Mouse (Mus musculus): ENCODE measurements around the gene Abcb6. TPM values are rescaled to one million over a fixed set of nuclear protein-coding genes. Genes with fewer than 3 reads are reported as not detected.

Abcb6 gene
- total RNA-seq (2021) = 10 to 100 TPM; 24.9 to 33.9 TPM
- long read RNA-seq, experiment 1, transcript Abcb6-201 (19 exons, 2,966 nt) = major isoform, 31 of 39 reads
- long read RNA-seq, experiment 1, partial matches to known transcripts = 6 of 39 reads
- long read RNA-seq, experiment 1, other reads (novel, unspliced or antisense) = 2 of 39 reads
- long read RNA-seq, experiment 2, transcript Abcb6-201 (19 exons, 2,966 nt) = major isoform, 14 of 16 reads
- long read RNA-seq, experiment 2, partial matches to known transcripts = 1 of 16 reads
- long read RNA-seq, experiment 2, other reads (novel, unspliced or antisense) = 1 of 16 reads

DNA sequence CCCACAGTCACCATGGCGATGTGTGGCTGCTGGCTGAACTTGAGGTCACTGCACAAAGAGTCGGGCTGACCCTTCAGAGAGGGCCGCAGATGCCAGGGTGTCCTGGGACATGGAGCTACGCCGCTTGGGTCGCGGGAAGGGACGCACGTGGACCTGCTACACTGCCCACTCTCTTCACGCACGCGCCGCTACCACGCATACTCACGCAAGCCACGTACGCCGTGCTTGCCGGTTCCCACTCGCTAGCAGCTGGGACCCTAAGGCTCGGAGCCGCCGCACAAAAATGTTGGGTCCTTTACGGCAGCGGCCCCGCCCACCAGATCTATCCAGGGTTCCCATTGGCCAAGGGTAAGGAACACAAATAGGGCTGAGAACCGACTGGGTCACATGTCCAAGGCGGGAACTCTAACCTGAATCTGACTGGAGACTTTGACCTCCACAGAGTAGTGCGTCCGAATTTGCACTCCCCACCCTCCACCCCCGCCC lies at the start of gene Abcb6:
TSS of gene Abcb6 (minus strand) at position 288 of the 486 bp plus-strand sequence.
- DNase-seq = peak; percentile 90 to 93

DNA sequence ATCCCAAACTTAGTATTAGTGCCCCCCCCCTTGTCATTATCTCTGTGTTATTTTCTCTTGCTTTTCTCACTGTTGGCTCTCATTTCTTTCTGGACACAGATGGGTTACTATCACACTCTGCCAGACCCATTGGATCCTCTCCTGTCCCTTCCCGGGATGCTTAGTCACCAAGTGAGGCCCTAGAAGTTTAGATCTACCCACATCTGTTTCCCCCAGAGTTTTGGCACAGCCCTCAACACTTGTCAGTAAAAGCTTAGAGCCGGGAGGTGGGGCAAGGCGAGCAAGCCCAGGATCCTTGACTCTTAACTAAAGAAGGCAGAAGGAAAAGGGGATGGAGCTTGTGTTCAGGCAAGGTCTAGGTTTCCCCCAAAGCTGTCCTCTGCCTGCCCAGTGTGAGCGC lies 49.0 kb upstream of the Abcb6 start:
- DNase-seq = no peak

DNA sequence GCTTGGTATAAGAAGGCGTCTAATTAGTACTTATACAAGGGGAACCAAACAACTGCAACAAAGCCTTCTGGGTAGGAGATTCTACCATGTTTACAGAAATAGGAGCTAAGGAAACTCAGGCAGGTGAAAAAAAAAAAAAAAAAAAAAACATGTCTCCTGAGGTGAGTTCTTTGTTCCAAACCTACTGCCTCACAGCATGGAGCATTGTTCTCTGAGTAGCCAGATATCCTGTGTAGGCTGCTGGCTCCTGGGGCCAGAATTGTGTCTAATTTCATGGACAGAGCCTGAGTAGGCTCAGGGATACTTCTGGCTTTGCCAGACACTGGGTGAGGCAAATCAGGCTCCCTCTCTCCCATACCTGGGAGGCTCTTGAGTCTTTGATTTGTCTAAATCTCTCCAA lies 47.5 kb upstream of the Abcb6 start:
- DNase-seq = no peak

DNA sequence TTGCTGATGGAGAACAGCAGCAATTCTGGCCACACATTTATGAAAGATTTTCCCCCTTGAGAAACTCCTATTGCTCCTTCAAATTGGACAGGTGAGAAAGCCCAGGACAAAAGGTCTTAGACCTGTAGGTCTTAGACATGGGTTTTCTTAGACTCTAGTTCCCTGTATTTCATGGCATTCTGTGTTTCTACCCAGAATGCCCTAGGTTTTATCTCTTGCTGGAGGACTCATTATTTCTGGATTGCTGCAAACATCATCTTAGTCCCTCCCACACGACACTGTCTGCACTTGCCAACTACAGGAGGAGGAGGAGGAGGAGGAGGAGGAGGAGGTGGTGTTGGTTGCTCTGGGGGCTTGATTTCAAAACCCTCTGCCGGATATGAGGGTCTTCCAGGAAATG lies 45.9 kb upstream of the Abcb6 start:
- no peak for DNase-seq

DNA sequence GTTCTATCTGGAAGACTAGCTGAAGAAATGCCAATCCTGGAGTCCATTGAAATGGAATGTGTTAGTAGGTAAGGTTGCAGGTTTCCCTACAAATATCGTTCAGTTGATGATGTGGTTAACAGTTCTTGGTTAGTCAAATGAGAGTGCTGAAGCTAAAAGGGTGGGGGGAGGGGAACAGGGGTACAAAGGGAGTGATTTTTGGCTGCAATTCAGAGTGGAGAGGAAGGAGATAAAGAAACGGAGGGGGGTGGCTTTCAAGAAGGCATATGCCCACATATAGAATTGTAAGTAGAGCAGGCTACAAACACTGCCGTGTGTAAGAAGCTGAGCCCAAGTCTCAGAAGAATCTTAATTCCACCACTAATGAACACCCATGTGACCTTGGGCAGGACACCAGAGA lies 45.3 kb upstream of the Abcb6 start:
- DNase-seq = no peak

DNA sequence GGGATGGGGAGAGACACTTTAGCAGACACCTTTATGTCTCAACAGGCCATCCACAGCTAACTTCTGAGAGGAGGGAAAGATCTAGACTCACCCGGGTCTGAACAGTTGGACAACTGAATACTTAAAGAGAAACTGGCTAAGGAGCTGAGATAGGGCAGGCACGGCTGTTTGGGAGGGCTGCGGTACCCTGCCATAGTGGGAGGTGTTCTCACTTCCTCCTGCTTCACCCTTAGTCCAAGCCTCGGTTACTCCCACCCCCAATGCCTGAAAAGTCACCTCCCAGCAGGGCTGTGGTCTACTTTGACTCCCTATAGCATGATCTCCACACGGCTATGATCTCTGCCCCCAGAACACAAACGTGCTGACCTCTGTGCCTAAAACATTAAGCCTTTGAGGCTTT lies 43.3 kb upstream of the Abcb6 start:
- no peak for DNase-seq

DNA sequence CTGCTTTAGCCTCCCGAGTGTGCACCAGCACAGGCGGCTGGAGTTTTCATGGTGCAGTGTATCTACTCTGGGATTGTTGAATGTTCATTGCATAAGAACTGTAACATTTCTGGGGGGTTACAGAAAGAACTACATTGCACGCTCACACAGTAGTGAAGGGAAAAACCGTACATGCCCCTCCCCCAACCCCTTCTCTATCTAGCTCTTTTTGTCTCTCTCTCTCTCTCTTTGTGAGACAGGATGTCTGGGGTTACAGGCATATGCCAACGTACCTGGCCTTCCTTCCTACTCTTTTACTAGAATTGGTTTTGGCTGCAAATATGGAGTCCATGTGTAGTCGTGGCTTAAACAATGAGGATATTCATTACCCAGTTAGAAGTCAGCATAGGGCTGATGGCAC lies 42.7 kb upstream of the Abcb6 start:
- no peak for DNase-seq

DNA sequence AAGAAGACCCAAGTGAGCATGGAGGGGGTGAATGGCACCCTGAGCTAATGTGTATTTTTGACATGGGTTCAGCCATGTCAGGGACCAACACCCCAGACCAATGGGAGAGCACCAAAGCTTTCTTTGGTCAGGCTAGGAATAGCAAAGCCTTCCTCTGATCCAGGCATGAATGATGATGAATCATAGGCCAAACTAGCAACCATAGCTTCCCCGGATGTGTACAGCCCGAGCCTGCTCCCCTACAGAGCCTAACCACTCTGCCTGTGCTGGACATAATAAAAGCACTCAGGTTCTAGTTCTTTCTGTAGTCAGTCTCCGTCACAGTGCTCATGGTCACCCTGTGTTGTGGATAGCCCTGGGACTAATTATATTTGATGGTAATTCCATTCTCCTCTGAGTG lies 41.3 kb upstream of the Abcb6 start:
- no peak for DNase-seq

DNA sequence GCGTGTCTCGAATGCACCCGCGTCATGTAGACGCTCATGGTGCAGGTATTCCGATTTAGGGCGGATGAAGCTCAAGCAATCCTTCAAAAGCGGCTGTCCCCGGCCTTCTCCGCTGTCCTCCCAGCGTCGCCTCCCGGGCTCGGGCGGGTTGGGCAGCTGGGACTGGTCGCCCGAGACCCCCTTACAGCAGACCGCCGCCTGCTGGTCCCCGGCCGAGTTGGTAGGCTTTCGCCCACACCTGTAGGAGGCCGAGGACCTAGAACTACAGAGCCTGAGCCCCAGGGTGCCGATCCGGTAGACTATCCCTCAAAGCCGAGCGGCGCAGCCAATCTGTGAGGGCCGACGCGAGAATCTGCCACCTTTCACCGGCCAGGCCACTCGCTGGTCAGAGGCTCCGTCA lies 39.3 kb upstream of the Abcb6 start, which contains the start of gene Tuba4a:
TSS of gene Tuba4a (minus strand) at position 335 of the 400 bp plus-strand sequence.
- peak; percentile 18 to 46 for DNase-seq

DNA sequence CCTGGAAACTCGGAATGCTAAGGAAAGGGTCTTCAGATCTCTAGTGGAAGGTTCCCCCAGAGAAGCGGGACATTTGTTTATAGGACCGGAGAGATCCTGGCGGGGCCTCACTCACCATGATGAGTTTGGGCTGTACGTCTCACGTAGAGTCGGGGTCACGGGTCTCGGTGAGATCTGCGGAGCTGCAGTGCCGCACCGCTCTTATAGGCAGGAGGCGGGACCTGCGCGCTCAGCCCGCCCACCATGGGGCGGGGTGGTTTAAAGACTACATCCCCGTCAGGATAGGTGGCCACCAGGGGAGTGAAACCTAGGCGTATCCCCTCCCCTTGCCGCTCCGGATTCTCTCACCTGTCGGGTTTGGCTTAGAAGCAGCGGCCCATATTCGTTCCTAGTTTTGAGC lies 38.9 kb upstream of the Abcb6 start:
- peak; percentile 89 to 93 for DNase-seq

DNA sequence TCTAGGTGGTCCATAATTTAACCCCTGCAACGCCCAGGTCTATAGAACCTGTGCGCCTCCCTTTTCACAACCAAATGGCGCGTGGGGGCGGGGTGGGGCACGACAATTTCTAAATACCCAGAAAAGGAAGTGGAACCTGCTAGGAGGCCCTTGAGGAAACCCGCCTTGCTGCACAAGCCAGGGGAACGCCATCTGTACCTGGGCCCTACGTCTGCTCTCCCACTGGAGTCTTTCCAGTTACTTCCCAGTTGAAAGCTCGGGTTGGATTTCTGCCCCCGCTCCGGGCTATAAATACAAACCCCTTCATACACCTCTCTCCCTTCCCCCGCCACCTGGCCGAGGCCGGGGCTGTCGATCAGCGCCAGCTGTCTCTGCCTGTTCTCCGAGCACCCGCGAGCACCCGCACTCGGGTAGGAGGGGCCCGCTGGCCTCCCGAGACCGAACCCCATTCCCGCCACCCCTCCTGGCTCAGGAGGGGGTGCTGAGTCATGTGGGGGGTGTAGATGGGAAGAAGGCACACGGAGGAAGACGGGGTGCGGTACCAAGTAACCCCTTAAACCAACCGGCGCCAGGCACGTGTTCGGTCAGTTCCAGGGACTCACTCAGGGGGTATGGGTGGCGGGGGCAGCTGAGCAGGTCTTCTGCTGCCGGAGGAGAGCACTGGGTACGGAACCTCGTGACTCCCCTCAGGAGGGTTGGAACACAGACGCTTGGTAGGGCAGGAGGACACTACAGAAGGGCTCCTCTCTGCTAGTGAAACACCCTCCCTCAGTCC lies 38.2 kb upstream of the Abcb6 start:
- DNase-seq = peak; percentile 42 to 70

DNA sequence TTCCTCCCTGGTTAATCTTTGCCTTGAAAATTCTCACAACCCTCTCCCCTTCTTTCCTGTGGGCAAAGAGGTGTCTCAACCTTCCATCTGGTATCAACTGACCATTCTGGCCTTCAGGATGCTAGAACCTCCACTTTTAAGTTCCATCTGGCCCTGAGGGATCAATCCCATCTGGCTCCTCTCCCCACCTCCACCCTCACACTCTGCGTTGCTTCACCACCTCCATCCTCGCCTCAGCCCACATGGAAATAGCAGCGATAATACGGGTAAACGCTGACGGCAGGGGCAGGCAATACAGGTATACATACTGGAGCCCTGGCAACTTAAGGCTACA lies 37.7 kb upstream of the Abcb6 start:
- no peak for DNase-seq

DNA sequence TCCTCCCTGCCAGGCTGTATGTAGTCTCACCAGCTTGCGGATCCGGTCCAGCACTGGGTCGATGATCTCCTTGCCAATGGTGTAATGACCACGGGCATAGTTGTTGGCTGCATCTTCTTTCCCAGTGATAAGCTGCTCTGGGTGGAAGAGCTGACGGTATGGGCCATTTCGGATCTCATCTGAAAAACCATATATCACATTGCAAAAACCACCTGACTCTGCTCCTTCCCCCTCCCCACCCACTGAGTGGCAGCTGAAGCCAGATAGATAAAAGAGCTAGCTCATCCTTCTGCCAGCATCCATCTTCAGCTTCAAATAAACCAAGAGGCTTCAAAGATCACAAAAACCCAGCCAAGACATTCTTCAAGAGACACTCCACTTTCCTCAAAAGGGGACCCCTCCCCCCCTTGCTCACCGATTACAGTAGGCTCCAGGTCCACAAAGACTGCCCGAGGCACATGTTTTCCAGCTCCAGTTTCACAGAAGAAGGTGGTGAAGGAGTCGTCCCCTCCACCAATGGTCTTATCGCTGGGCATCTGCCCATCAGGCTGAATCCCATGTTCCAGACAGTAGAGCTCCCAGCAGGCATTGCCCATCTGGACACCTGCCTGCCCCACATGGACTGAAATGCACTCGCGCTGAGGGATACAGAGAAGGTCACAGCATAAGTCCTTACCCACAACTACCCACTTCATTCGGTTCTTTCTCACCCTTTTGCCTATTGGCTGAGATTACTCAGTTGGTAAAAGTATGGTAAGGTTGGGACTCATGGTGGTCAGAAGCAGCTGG lies 36.8 kb upstream of the Abcb6 start:
- no peak for DNase-seq

DNA sequence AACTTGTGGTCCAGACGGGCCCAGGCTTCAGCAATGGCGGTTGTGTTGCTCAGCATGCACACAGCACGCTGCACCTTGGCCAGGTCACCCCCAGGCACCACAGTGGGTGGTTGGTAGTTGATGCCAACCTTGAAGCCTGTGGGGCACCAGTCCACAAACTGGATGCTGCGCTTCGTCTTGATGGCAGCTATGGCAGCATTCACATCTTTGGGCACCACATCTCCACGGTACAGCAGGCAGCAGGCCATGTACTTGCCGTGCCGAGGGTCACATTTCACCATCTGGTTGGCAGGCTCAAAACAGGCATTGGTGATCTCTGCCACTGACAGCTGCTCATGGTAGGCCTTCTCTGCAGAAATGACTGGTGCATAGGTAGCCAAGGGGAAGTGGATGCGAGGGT lies 35.6 kb upstream of the Abcb6 start:
- DNase-seq = peak in 1 of 2 experiments; percentile 15

DNA sequence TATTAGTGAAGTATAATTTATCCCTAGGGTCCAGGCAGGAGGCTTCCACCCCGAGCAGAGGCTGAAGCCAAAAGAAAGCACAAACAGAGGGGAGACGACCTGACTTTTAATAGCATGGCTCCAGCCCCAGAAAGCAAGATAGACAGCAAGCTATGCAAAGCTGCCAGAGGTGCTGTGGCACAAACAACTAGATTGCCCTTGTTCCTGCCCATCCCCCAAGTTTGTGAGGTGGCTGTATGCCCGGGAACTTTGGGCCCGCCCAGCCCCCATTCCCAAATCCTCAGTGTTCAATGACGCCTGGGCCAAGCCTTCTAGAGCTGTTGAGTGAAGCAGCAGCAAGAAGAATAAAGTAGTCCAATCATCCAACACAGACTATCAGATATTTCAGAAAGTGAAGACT lies 34.7 kb upstream of the Abcb6 start:
- peak in 1 of 2 experiments; percentile 58 for DNase-seq

DNA sequence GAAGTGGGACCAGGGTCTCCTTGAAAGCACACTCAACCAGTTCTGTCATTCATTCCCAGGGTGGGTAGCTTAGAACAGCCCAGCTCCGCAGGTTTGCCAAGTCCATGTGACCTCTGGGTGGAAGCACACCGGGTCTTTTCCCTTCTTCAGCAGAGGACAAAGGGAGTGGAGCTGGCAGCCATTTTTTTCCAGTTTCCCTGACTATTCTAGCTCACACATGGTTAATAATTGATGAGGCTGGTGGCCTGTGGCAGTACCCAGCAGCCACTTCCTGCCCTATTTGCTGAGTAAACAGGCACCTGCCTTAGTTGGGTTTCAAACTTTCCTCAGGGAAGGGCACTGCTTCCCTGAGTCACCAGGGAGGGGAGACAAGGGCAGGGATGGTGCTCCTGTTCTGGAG lies 34.2 kb upstream of the Abcb6 start:
- no peak for DNase-seq

DNA sequence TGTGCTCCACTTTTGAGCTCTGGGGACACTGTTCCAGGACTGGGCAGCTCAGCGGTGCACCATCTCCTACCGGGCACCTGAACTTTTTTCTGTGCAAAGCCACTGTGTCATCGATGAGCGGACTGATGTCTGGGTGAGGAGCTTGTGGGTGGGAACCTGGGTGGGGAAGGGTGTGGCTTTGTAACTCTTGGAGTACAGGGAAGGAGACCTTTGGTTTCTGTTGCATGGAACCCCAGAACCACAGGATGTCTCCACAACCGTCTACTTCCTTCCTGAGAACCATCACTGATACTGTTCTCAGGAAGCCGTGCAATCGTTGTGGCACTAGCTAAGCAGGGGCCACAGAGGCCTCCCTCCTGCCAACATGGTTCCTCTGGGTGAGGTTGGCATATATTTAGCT lies 32.9 kb upstream of the Abcb6 start:
- DNase-seq = no peak

DNA sequence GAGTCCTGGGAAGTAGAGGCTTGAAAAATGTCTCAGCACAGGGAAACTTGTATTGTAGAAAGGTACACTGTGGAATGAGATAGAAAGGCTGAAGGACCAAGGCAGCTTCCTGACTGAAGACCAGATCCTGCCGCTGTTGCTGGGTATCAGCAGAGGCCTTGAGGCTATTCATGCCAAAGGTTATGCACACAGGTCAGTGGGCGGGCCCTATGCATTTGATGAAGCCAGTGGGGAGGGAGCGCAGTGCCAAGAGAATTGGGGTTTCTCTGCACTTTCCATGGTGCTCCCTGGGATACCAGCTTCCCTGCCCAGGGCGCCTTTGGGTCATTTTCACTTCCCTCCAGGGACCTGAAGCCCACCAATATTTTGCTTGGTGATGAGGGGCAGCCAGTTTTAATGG lies 32.4 kb upstream of the Abcb6 start:
- DNase-seq = no peak

DNA sequence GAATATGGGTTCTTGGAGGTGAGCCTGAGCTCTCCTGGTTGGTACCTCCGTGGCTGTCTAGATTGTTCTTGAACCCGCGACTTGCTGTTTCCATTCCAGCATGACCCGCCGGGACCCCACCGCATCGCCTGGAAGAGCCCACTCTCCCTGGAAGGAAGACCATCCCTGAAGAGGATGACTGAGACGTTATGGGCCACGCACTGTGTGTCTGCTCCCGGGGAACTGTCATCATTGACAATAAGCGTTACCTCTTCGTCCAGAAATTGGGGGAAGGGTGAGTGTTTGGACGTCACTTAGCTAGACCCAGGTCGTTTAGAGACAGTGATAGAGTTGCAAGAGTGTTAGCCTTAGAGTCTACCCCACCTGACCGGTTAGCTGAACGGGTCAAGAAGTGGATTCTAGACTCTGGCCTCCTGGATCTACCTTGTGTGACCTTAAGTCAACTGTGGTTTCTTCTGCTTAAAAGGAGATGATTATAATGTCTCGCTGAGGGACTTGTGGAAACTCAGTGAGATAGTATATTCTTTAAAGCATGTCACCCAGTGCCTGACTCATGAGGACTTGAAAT lies 31.0 kb upstream of the Abcb6 start:
- no peak for DNase-seq

DNA sequence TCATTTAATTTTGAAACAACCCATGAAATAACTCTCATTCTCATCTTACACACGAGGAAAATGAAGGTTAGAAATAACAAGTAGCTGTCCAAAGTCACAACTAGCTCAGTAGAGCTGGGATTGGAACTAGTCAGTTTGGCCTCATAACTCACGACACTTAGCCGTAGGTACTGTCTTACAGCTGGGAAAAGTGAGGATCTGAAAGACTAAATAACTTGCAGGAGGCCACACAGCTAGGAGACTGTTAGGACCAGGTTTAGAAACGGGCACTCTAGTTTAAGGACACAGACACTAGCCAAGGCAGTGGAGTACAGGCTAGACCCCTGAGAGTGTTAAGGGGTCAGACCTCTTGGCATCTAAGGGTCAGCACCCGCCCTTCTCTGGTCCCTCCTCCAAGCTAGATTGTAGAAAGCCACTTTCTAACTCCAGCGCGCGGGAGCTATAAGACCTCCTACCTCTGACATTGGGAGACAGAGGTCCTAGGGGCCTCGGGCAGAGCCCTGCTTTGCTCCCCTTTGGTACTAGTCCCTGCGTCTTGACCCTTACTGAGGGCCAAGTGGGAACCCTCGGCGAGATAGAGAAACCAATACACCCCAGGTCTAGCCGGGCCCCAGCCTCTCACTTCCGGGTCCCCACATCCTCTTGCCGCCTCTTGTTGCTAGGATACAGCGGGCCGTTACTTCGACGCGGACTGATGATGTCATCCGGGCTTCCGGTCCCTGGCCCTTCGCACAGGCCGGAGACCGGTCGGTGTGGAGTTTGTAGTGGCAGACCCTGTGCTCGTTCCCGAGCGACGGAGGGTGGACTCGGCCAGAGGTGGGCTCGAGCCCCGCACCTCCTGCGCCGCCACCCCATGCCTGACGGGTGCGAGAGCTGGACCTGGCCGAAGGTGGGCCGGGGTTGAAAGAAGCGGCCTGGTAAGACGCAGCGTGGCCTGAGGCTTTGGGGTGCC lies 30.2 kb upstream of the Abcb6 start, which contains the start of the genes Glb1l and Stk16:
TSS of gene Glb1l (minus strand) at position 678 of the 952 bp plus-strand sequence.
TSS of gene Stk16 (plus strand) at position 703 of the 952 bp plus-strand sequence.
- peak; percentile 96 for DNase-seq

All from adrenal gland, postnatal 36 days (tissue).